Mouse (Mus musculus): ENCODE data around the gene Phldb1.

GRCm38 (mm10) chr9:44710213-44710612 is 24.8 kb downstream of the Phldb1 start:
- TF ChIP-seq CTCF (IDR thresholded peaks at IDR 0.05; ENCODE audit: control insufficient read depth, insufficient read depth, insufficient replicate concordance, low read depth, low read length), result no peak
- no peak for TF ChIP-seq POLR2A (IDR thresholded peaks at IDR 0.05; ENCODE audit: control insufficient read depth, low read depth, low read length)

Measured in testis, adult 2 months (tissue).